Mouse (Mus musculus): ENCODE measurements around the gene Atxn7l1. TPM values are rescaled to one million over a fixed set of nuclear protein-coding genes. Genes with fewer than 3 reads are reported as not detected.

Gene Atxn7l1
- polyA plus RNA-seq, 1 experiment = not detected

- WGBS = 27% methylated on average over 25 of the region's 25 CpGs
- Histone ChIP-seq H3K4me1 (ENCODE audit: control insufficient read depth, insufficient read depth, low read length) (peaks cover 33% of the 10 kb centered on the region), H3K27ac (ENCODE audit: insufficient read depth, low read depth, low read length) (no peak overlapping the region), H3K4me3 (ENCODE audit: insufficient read depth, low read depth, low read length) (no peak overlapping the region)
- TF ChIP-seq CTCF (IDR thresholded peaks at IDR 0.05; ENCODE audit: insufficient read depth, low read depth, low read length) (no peak), POLR2A (IDR thresholded peaks at IDR 0.05; ENCODE audit: insufficient read depth, low read depth, low read length) (no peak)
Observed at GRCm38 (mm10) chr12:33175621-33176554, 28.4 kb downstream of the Atxn7l1 start.

GRCm38 (mm10) chr12:33176555-33176900 lies 29.0 kb downstream of the Atxn7l1 start:
- no peak overlapping the region for H3K4me3 ChIP-seq (ENCODE audit: insufficient read depth, low read depth, low read length)
- no peak for TF ChIP-seq CTCF (IDR thresholded peaks at IDR 0.05; ENCODE audit: insufficient read depth, low read depth, low read length)
- H3K27ac ChIP-seq (ENCODE audit: insufficient read depth, low read depth, low read length) = no peak overlapping the region
- WGBS = 56% methylated on average over 5 of the region's 5 CpGs
- peaks cover 33% of the 10 kb centered on the region for H3K4me1 ChIP-seq (ENCODE audit: control insufficient read depth, insufficient read depth, low read length)

- Histone ChIP-seq H3K27ac (ENCODE audit: insufficient read depth, low read depth, low read length) (no peak overlapping the region), H3K4me1 (ENCODE audit: control insufficient read depth, insufficient read depth, low read length) (peaks cover 12% of the 10 kb centered on the region), H3K4me3 (ENCODE audit: insufficient read depth, low read depth, low read length) (no peak overlapping the region)
- no peak for TF ChIP-seq POLR2A (IDR thresholded peaks at IDR 0.05; ENCODE audit: insufficient read depth, low read depth, low read length)
- no peak for TF ChIP-seq CTCF (IDR thresholded peaks at IDR 0.05; ENCODE audit: insufficient read depth, low read depth, low read length)
- WGBS = 79% methylated on average over 2 of the region's 2 CpGs
Observed at GRCm38 (mm10) chr12:33180421-33180820, 32.9 kb downstream of the Atxn7l1 start.

- Histone ChIP-seq H3K27ac (ENCODE audit: insufficient read depth, low read depth, low read length) (no peak overlapping the region), H3K4me1 (ENCODE audit: control insufficient read depth, insufficient read depth, low read length) (peaks cover 2% of the 10 kb centered on the region; the same call in 1 of the 2 replicates), H3K4me3 (ENCODE audit: insufficient read depth, low read depth, low read length) (no peak overlapping the region)
- WGBS = 91% methylated on average over 4 of the region's 4 CpGs
- TF ChIP-seq CTCF (IDR thresholded peaks at IDR 0.05; ENCODE audit: insufficient read depth, low read depth, low read length) (no peak), POLR2A (IDR thresholded peaks at IDR 0.05; ENCODE audit: insufficient read depth, low read depth, low read length) (no peak)
Observed at GRCm38 (mm10) chr12:33181875-33182274, 34.4 kb downstream of the Atxn7l1 start.

DNA sequence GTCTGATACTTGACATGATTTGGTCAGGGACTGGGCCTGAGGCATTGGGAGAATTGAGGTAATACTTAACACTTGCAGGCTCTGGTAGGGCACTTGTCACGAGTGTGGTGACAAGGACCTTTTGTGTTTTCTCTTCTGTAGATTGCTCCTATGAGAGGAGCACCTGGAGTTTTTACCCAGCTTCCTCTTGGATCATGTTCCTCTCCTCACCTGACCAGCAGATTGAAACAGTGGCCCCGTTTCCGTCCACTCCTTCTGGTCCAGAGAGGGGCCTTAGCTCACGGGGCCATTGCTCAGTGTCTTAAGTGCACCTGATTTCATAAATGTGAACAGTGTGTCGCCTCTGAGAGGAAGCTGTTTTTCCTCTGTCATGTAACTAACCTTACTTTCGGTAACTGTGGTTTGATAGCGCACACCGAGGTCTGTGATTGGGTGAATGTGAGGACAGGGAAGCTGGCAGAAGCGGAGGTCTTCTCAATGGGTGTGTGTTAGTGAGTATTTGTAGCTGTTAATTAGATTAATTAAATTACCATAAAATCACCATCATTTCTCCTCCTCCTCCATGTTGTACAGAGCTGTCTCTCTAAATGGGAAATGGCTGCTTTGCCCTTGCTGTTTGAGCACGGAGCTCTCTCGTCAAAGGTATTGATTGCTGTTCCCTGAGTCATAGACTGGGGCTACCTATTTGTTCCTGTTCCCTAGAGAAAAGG lies 35.1 kb downstream of the Atxn7l1 start:
- Histone ChIP-seq H3K4me1 (ENCODE audit: control insufficient read depth, insufficient read depth, low read length) (peaks cover 2% of the 10 kb centered on the region; the same call in 1 of the 2 replicates), H3K27ac (ENCODE audit: insufficient read depth, low read depth, low read length) (no peak overlapping the region), H3K4me3 (ENCODE audit: insufficient read depth, low read depth, low read length) (no peak overlapping the region)
- 78% methylated on average over 11 of the region's 11 CpGs for WGBS
- TF ChIP-seq CTCF (IDR thresholded peaks at IDR 0.05; ENCODE audit: insufficient read depth, low read depth, low read length) (no peak), POLR2A (IDR thresholded peaks at IDR 0.05; ENCODE audit: insufficient read depth, low read depth, low read length) (no peak)

GRCm38 (mm10) chr12:33183138-33183627 lies 35.7 kb downstream of the Atxn7l1 start:
- WGBS = 82% methylated on average over 4 of the region's 4 CpGs
- Histone ChIP-seq H3K4me1 (ENCODE audit: control insufficient read depth, insufficient read depth, low read length) (peaks cover 2% of the 10 kb centered on the region; the same call in 1 of the 2 replicates), H3K4me3 (ENCODE audit: insufficient read depth, low read depth, low read length) (no peak overlapping the region), H3K27ac (ENCODE audit: insufficient read depth, low read depth, low read length) (no peak overlapping the region)
- TF ChIP-seq CTCF (IDR thresholded peaks at IDR 0.05; ENCODE audit: insufficient read depth, low read depth, low read length) = no peak
- no peak for TF ChIP-seq POLR2A (IDR thresholded peaks at IDR 0.05; ENCODE audit: insufficient read depth, low read depth, low read length)

- WGBS = over 99% methylated on average over 3 of the region's 3 CpGs
- Histone ChIP-seq H3K27ac (ENCODE audit: insufficient read depth, low read depth, low read length) (no peak overlapping the region), H3K4me1 (ENCODE audit: control insufficient read depth, insufficient read depth, low read length) (peaks cover 2% of the 10 kb centered on the region; the same call in 1 of the 2 replicates), H3K4me3 (ENCODE audit: insufficient read depth, low read depth, low read length) (no peak overlapping the region)
- no peak for TF ChIP-seq CTCF (IDR thresholded peaks at IDR 0.05; ENCODE audit: insufficient read depth, low read depth, low read length)
Observed at GRCm38 (mm10) chr12:33184137-33184536, 36.6 kb downstream of the Atxn7l1 start.

- Histone ChIP-seq H3K4me3 (ENCODE audit: insufficient read depth, low read depth, low read length) (no peak overlapping the region), H3K27ac (ENCODE audit: insufficient read depth, low read depth, low read length) (no peak overlapping the region), H3K4me1 (ENCODE audit: control insufficient read depth, insufficient read depth, low read length) (peaks cover 3% of the 10 kb centered on the region; the same call in 1 of the 2 replicates)
- no peak for TF ChIP-seq POLR2A (IDR thresholded peaks at IDR 0.05; ENCODE audit: insufficient read depth, low read depth, low read length)
- TF ChIP-seq CTCF (IDR thresholded peaks at IDR 0.05; ENCODE audit: insufficient read depth, low read depth, low read length) = no peak
- WGBS = 56% methylated on average over 6 of the region's 6 CpGs
Observed at GRCm38 (mm10) chr12:33185046-33185445, 37.6 kb downstream of the Atxn7l1 start.

GRCm38 (mm10) chr12:33186331-33186730 lies 38.8 kb downstream of the Atxn7l1 start:
- 79% methylated on average over 2 of the region's 2 CpGs for WGBS
- H3K4me3 ChIP-seq (ENCODE audit: insufficient read depth, low read depth, low read length) = no peak overlapping the region
- TF ChIP-seq POLR2A (IDR thresholded peaks at IDR 0.05; ENCODE audit: insufficient read depth, low read depth, low read length) (no peak), CTCF (IDR thresholded peaks at IDR 0.05; ENCODE audit: insufficient read depth, low read depth, low read length) (no peak)
- no peak overlapping the region for H3K27ac ChIP-seq (ENCODE audit: insufficient read depth, low read depth, low read length)
- H3K4me1 ChIP-seq (ENCODE audit: control insufficient read depth, insufficient read depth, low read length) = peaks cover 10% of the 10 kb centered on the region

Data from olfactory bulb, adult 2 months (tissue).